In genomic region chr19:16161222-16161621, GRCm38 (mm10) we compare ENCODE assay signal across 15 mouse cellular contexts. TPM values are rescaled to one million over a fixed set of nuclear protein-coding genes. Genes with fewer than 3 reads are reported as not detected.
DNase-seq lines count a peak whose midpoint lies in the region; ATAC-seq and TF ChIP-seq lines count a peak whose summit lies in the region.
"Had no signal": no experiment of that assay in that cellular context is flagged by ENCODE, and none has a peak within 500 bp of the region (broad histone marks: within the 10 kb centered on the region; RNA-seq: fewer than 3 reads in every experiment).

No protein-coding gene starts in this region.

- no peak for TF ChIP-seq CTCF in midbrain, postnatal 0 days (IDR thresholded peaks at IDR 0.05)

- DNase-seq in forebrain, embryonic 10.5 days (ENCODE audit: extremely low spot score, low spot score) = no peak
- no peak for DNase-seq in hindbrain, embryonic 11.5 days (ENCODE audit: low spot score)
- DNase-seq in midbrain, postnatal 0 days (ENCODE audit: low spot score) = no peak
- no peak for DNase-seq in left cerebral cortex, postnatal 10 days (ENCODE audit: extremely low spot score in 1 of 2, low spot score in 2 of 2)
- DNase-seq: cerebellum, adult 18-20 months; kidney, postnatal 25 days; liver, embryonic 13.5 days; thymus, postnatal 36 days had no signal

- H3K9ac ChIP-seq in forebrain, embryonic 13.5 days = no peak overlapping the region
- no peak overlapping the region for H3K9ac ChIP-seq in hindbrain, embryonic 12.5 days
- H3K9ac ChIP-seq in hindbrain, embryonic 11.5 days (ENCODE audit: low read depth, low read length) = no peak overlapping the region
- no peak overlapping the region for H3K9ac ChIP-seq in midbrain, embryonic 12.5 days (replicated peaks)
- no peak overlapping the region for H3K9ac ChIP-seq in midbrain, postnatal 0 days (replicated peaks; ENCODE audit: low read length, poor library complexity, severe bottlenecking)
- no peak overlapping the region for H3K9ac ChIP-seq in stomach, embryonic 15.5 days
- H3K9ac ChIP-seq: liver, embryonic 13.5 days; neural tube, embryonic 13.5 days had no signal

- H3K4me2 ChIP-seq in forebrain, embryonic 13.5 days = no peak overlapping the region
- no peak overlapping the region for H3K4me2 ChIP-seq in hindbrain, embryonic 12.5 days (replicated peaks)
- no peak overlapping the region for H3K4me2 ChIP-seq in hindbrain, embryonic 11.5 days (replicated peaks; ENCODE audit: low read depth, low read length)
- no peak overlapping the region for H3K4me2 ChIP-seq in midbrain, embryonic 12.5 days (replicated peaks)
- H3K4me2 ChIP-seq in midbrain, postnatal 0 days (ENCODE audit: low read depth, low read length, poor library complexity, severe bottlenecking) = no peak overlapping the region
- H3K4me2 ChIP-seq in stomach, embryonic 15.5 days = no peak overlapping the region
- H3K4me2 ChIP-seq: liver, embryonic 13.5 days; neural tube, embryonic 13.5 days had no signal

- peaks cover 23% of the 10 kb centered on the region; the same call in 1 of the 2 replicates for H3K4me1 ChIP-seq in forebrain, embryonic 13.5 days
- H3K4me1 ChIP-seq in forebrain, embryonic 10.5 days = peaks cover 5% of the 10 kb centered on the region; the same call in 1 of the 2 replicates
- peaks cover 14% of the 10 kb centered on the region for H3K4me1 ChIP-seq in hindbrain, embryonic 12.5 days
- H3K4me1 ChIP-seq in hindbrain, embryonic 11.5 days (replicated peaks; ENCODE audit: control insufficient read depth, insufficient read depth, low read length) = no peaks in the 10 kb centered on the region
- peaks cover 12% of the 10 kb centered on the region for H3K4me1 ChIP-seq in midbrain, embryonic 12.5 days
- no peaks in the 10 kb centered on the region for H3K4me1 ChIP-seq in midbrain, postnatal 0 days (ENCODE audit: insufficient read depth, low read length)
- H3K4me1 ChIP-seq in stomach, embryonic 15.5 days = 0 out of 2 replicates have a peak, but pooled peaks cover 5% of the 10 kb centered on the region

- peak; percentile 39 for ATAC-seq in forebrain, embryonic 13.5 days
- 0 out of 2 replicates have a peak, but pooled peaks have one; percentile 29 for ATAC-seq in hindbrain, embryonic 12.5 days (ENCODE audit: low FRiP score)
- no peak for ATAC-seq in hindbrain, embryonic 11.5 days (ENCODE audit: low FRiP score)
- peak; percentile 34; the same call in 1 of the 2 replicates for ATAC-seq in midbrain, embryonic 12.5 days (ENCODE audit: low FRiP score, low read depth)
- ATAC-seq in midbrain, postnatal 0 days (ENCODE audit: low FRiP score) = no peak
- ATAC-seq in stomach, embryonic 15.5 days (ENCODE audit: insufficient read depth, low FRiP score, low read depth) = peak; percentile 53

- no peak overlapping the region for H3K4me3 ChIP-seq in forebrain, embryonic 13.5 days
- no peak overlapping the region for H3K4me3 ChIP-seq in forebrain, embryonic 10.5 days
- H3K4me3 ChIP-seq in hindbrain, embryonic 12.5 days = no peak overlapping the region
- H3K4me3 ChIP-seq in hindbrain, embryonic 11.5 days (ENCODE audit: low read depth, low read length) = no peak overlapping the region
- no peak overlapping the region for H3K4me3 ChIP-seq in midbrain, embryonic 12.5 days
- no peak overlapping the region for H3K4me3 ChIP-seq in midbrain, postnatal 0 days (ENCODE audit: low read depth, low read length)
- no peak overlapping the region for H3K4me3 ChIP-seq in stomach, embryonic 15.5 days (replicated peaks)
- H3K4me3 ChIP-seq: left cerebral cortex, adult 2 months; liver, embryonic 13.5 days; neural tube, embryonic 13.5 days had no signal

- no peaks in the 10 kb centered on the region for H3K36me3 ChIP-seq in forebrain, embryonic 13.5 days (ENCODE audit: poor library complexity, severe bottlenecking)
- H3K36me3 ChIP-seq in forebrain, embryonic 10.5 days (replicated peaks) = peaks cover 3% of the 10 kb centered on the region
- no peaks in the 10 kb centered on the region for H3K36me3 ChIP-seq in hindbrain, embryonic 12.5 days
- no peaks in the 10 kb centered on the region for H3K36me3 ChIP-seq in hindbrain, embryonic 11.5 days (ENCODE audit: control insufficient read depth, insufficient read depth, low read length)
- H3K36me3 ChIP-seq in midbrain, embryonic 12.5 days = no peaks in the 10 kb centered on the region
- no peaks in the 10 kb centered on the region for H3K36me3 ChIP-seq in midbrain, postnatal 0 days (ENCODE audit: insufficient read depth, low read length)
- no peaks in the 10 kb centered on the region for H3K36me3 ChIP-seq in stomach, embryonic 15.5 days
- H3K36me3 ChIP-seq: liver, embryonic 13.5 days had no signal

- H3K9me3 ChIP-seq in forebrain, embryonic 13.5 days (replicated peaks) = no peaks in the 10 kb centered on the region
- H3K9me3 ChIP-seq in forebrain, embryonic 10.5 days = no peaks in the 10 kb centered on the region
- H3K9me3 ChIP-seq in hindbrain, embryonic 12.5 days (replicated peaks) = no peaks in the 10 kb centered on the region
- no peaks in the 10 kb centered on the region for H3K9me3 ChIP-seq in hindbrain, embryonic 11.5 days (ENCODE audit: control insufficient read depth, low read length)
- no peaks in the 10 kb centered on the region for H3K9me3 ChIP-seq in midbrain, embryonic 12.5 days
- H3K9me3 ChIP-seq in midbrain, postnatal 0 days (ENCODE audit: low read length) = no peaks in the 10 kb centered on the region
- H3K9me3 ChIP-seq in stomach, embryonic 15.5 days = no peaks in the 10 kb centered on the region
- H3K9me3 ChIP-seq: liver, embryonic 13.5 days; neural tube, embryonic 13.5 days had no signal

- no peak overlapping the region for H3K27ac ChIP-seq in forebrain, embryonic 13.5 days
- H3K27ac ChIP-seq in forebrain, embryonic 10.5 days = no peak overlapping the region
- no peak overlapping the region for H3K27ac ChIP-seq in hindbrain, embryonic 12.5 days
- no peak overlapping the region for H3K27ac ChIP-seq in hindbrain, embryonic 11.5 days (ENCODE audit: low read depth, low read length)
- H3K27ac ChIP-seq in midbrain, embryonic 12.5 days (replicated peaks) = no peak overlapping the region
- H3K27ac ChIP-seq in midbrain, postnatal 0 days (ENCODE audit: low read depth, low read length) = no peak overlapping the region
- peak overlapping the region; percentile 5; the same call in 1 of the 2 replicates for H3K27ac ChIP-seq in stomach, embryonic 15.5 days
- H3K27ac ChIP-seq: left cerebral cortex, adult 2 months; liver, embryonic 13.5 days; macrophage had no signal

- H3K27me3 ChIP-seq in forebrain, embryonic 13.5 days = no peaks in the 10 kb centered on the region
- no peaks in the 10 kb centered on the region for H3K27me3 ChIP-seq in forebrain, embryonic 10.5 days (ENCODE audit: poor library complexity, severe bottlenecking)
- no peaks in the 10 kb centered on the region for H3K27me3 ChIP-seq in hindbrain, embryonic 12.5 days
- H3K27me3 ChIP-seq in hindbrain, embryonic 11.5 days (ENCODE audit: control insufficient read depth, insufficient read depth, low read length) = no peaks in the 10 kb centered on the region
- H3K27me3 ChIP-seq in midbrain, embryonic 12.5 days = no peaks in the 10 kb centered on the region
- H3K27me3 ChIP-seq in midbrain, postnatal 0 days (ENCODE audit: insufficient read depth, low read length) = no peaks in the 10 kb centered on the region
- no peaks in the 10 kb centered on the region for H3K27me3 ChIP-seq in stomach, embryonic 15.5 days (replicated peaks)
- H3K27me3 ChIP-seq: liver, embryonic 13.5 days; neural tube, embryonic 13.5 days had no signal

- WGBS in forebrain, embryonic 13.5 days = 88% methylated on average over 2 of the region's 2 CpGs
- 88% methylated on average over 2 of the region's 2 CpGs for WGBS in forebrain, embryonic 10.5 days
- 76% methylated on average over 2 of the region's 2 CpGs for WGBS in hindbrain, embryonic 12.5 days
- WGBS in hindbrain, embryonic 11.5 days = 77% methylated on average over 2 of the region's 2 CpGs
- 85% methylated on average over 2 of the region's 2 CpGs for WGBS in midbrain, embryonic 12.5 days
- WGBS in midbrain, postnatal 0 days = 72% methylated on average over 2 of the region's 2 CpGs
- WGBS in stomach, embryonic 15.5 days = 44% methylated on average over 2 of the region's 2 CpGs

- intact Hi-C loops in left cerebral cortex, postnatal 10 days (cut with DNase I) = no loop called here

RNA-seq across cellular contexts. Expression of gene Gnaq, which starts 28.6 kb away (rescaled TPM):
- 55.5 and 67.0 TPM in 2 replicates for polyA plus RNA-seq in forebrain, embryonic 13.5 days (2015; fragmentation: Nextera tagmentation; extraction: Ambion mirVana)
- 20.7 and 24.5 TPM in 2 replicates for polyA plus RNA-seq in forebrain, embryonic 10.5 days (2016; fragmentation: Nextera tagmentation; extraction: Ambion mirVana)
- 49.3 and 54.4 TPM in 2 replicates for polyA plus RNA-seq in hindbrain, embryonic 12.5 days (2016; fragmentation: Nextera tagmentation; extraction: Ambion mirVana)
- 23.2 and 25.4 TPM in 2 replicates for polyA plus RNA-seq in hindbrain, embryonic 11.5 days (2014; fragmentation: Nextera tagmentation; extraction: Ambion mirVana)
- polyA plus RNA-seq in midbrain, embryonic 12.5 days (2016; fragmentation: Nextera tagmentation; extraction: Ambion mirVana) = 45.8 and 49.9 TPM in 2 replicates
- 120 and 154 TPM in 2 replicates for total RNA-seq in midbrain, postnatal 0 days (2014; rRNA removed)
- 81.6 and 89.3 TPM in 2 replicates for polyA plus RNA-seq in midbrain, postnatal 0 days (2015; fragmentation: Nextera tagmentation; extraction: Ambion mirVana)
- polyA plus RNA-seq in stomach, embryonic 15.5 days (2015; fragmentation: Nextera tagmentation; extraction: Ambion mirVana) = 35.6 and 36.2 TPM in 2 replicates
- total RNA-seq in left cerebral cortex, postnatal 10 days (2021) = 100 to 1,000 TPM; 197 to 209 TPM

Comparison
In these comparisons a context has a peak if more than half of its experiments do, and no peak if none do; other contexts are left out.
1. ATAC-seq: peak in forebrain, embryonic 13.5 days (single experiment), hindbrain, embryonic 12.5 days (single experiment), midbrain, embryonic 12.5 days (single experiment) and stomach, embryonic 15.5 days (single experiment); none in hindbrain, embryonic 11.5 days (single experiment) and midbrain, postnatal 0 days (single experiment).